Mouse (Mus musculus): ENCODE data around the gene Cntfr. TPM values are rescaled to one million over a fixed set of nuclear protein-coding genes. Genes with fewer than 3 reads are reported as not detected.

Cntfr gene
- polyA plus RNA-seq, 1 experiment from 2014 or later: 8.6 TPM

GRCm38 (mm10) chr4:41609681-41610593, 87.0 kb downstream of the Cntfr start:
- Histone ChIP-seq H3K27ac (no peak overlapping the region), H3K9me3 (replicated peaks; ENCODE audit: low read length) (no peaks in the 10 kb centered on the region), H3K4me3 (replicated peaks; ENCODE audit: low read depth, low read length) (no peak overlapping the region), H3K36me3 (ENCODE audit: insufficient read depth, low read length) (no peaks in the 10 kb centered on the region), H3K4me1 (replicated peaks; ENCODE audit: insufficient read depth, low read length) (no peaks in the 10 kb centered on the region), H3K9ac (ENCODE audit: low read depth, low read length) (no peak overlapping the region), H3K4me2 (ENCODE audit: low read length) (no peak overlapping the region), H3K27me3 (ENCODE audit: insufficient read depth, low read length) (no peaks in the 10 kb centered on the region)
- TF ChIP-seq CTCF (IDR thresholded peaks at IDR 0.05; ENCODE audit: low read depth): peak; percentile 40; the same call in 1 of the 2 replicates
- 82% methylated on average over 10 of the region's 10 CpGs for WGBS
- DNase-seq (ENCODE audit: low spot score) (no peak), ATAC-seq (replicated peaks; ENCODE audit: low FRiP score, low read depth) (no peak)

Other genes with a start within 250 kb of the Cntfr start
- gene Kif24, start 232.2 kb downstream of the Cntfr start, polyA plus RNA-seq (2015; fragmentation: Nextera tagmentation; extraction: Ambion mirVana): 2.0 and 2.4 TPM in 2 replicates
- gene Nudt2, start 231.9 kb downstream of the Cntfr start, polyA plus RNA-seq (2015; fragmentation: Nextera tagmentation; extraction: Ambion mirVana): 57.2 and 61.7 TPM in 2 replicates
- gene AI464131, start 194.0 kb downstream of the Cntfr start, polyA plus RNA-seq (2015; fragmentation: Nextera tagmentation; extraction: Ambion mirVana): 5.3 and 6.1 TPM in 2 replicates
- 0.43 and 0.68 TPM in 2 replicates for gene 1110017D15Rik, start 179.8 kb downstream of the Cntfr start, polyA plus RNA-seq (2015; fragmentation: Nextera tagmentation; extraction: Ambion mirVana)
- 2.3 and 2.9 TPM in 2 replicates for gene Fam219a, start 127.6 kb downstream of the Cntfr start, polyA plus RNA-seq (2015; fragmentation: Nextera tagmentation; extraction: Ambion mirVana)
- gene Dnaic1, start 127.3 kb downstream of the Cntfr start, polyA plus RNA-seq (2015; fragmentation: Nextera tagmentation; extraction: Ambion mirVana): 1.3 and 2.0 TPM in 2 replicates
- gene Enho, start 56.8 kb downstream of the Cntfr start, polyA plus RNA-seq (2015; fragmentation: Nextera tagmentation; extraction: Ambion mirVana): 20.2 and 23.9 TPM in 2 replicates
- gene Il11ra1, start 2.9 kb upstream of the Cntfr start, polyA plus RNA-seq (2015; fragmentation: Nextera tagmentation; extraction: Ambion mirVana): 157 and 159 TPM in 2 replicates
- 63.3 and 65.2 TPM in 2 replicates for gene Rpp25l, start 16.4 kb upstream of the Cntfr start, polyA plus RNA-seq (2015; fragmentation: Nextera tagmentation; extraction: Ambion mirVana)
- gene Dctn3, start 26.1 kb upstream of the Cntfr start, polyA plus RNA-seq (2015; fragmentation: Nextera tagmentation; extraction: Ambion mirVana): 152 and 154 TPM in 2 replicates
- 0.08 and 0.14 TPM in 2 replicates for gene Arid3c, start 34.1 kb upstream of the Cntfr start, polyA plus RNA-seq (2015; fragmentation: Nextera tagmentation; extraction: Ambion mirVana)
- 72.1 and 75.2 TPM in 2 replicates for gene Galt, start 58.1 kb upstream of the Cntfr start, polyA plus RNA-seq (2015; fragmentation: Nextera tagmentation; extraction: Ambion mirVana)
- gene Sigmar1, start 59.1 kb upstream of the Cntfr start, polyA plus RNA-seq (2015; fragmentation: Nextera tagmentation; extraction: Ambion mirVana): 58.4 and 64.4 TPM in 2 replicates
- 39.1 and 42.1 TPM in 2 replicates for gene Ccl27a, start 77.2 kb upstream of the Cntfr start, polyA plus RNA-seq (2015; fragmentation: Nextera tagmentation; extraction: Ambion mirVana)
- gene Gm21541, start 206.5 kb upstream of the Cntfr start, polyA plus RNA-seq (2015; fragmentation: Nextera tagmentation; extraction: Ambion mirVana): 8.4 and 14.8 TPM in 2 replicates
- gene Gm20878, start 244.5 kb upstream of the Cntfr start, polyA plus RNA-seq (2015; fragmentation: Nextera tagmentation; extraction: Ambion mirVana): 1.2 and 1.5 TPM in 2 replicates